Mouse (Mus musculus) testis, adult 2 months (tissue): ENCODE data around the gene Kalrn. TPM values are rescaled to one million over a fixed set of nuclear protein-coding genes. Genes with fewer than 3 reads are reported as not detected.

Source experiments
- H3K27ac ChIP-seq: fragments of 200-500 bp; 2 replicates; pipeline ENCODE4 v1.5.1; 2012; ENCODE audit warnings: low read depth, low read length; ENCODE audit not compliant: control insufficient read depth, insufficient read depth
- H3K27me3 ChIP-seq: fragments of 200-500 bp; 2 replicates; pipeline ENCODE4 v1.6.1; 2012; ENCODE audit warnings: mild to moderate bottlenecking, low read length, moderate library complexity; ENCODE audit not compliant: control insufficient read depth, insufficient read depth
- H3K36me3 ChIP-seq: fragments of 200-500 bp; 2 replicates; pipeline ENCODE4 v1.6.1; 2012; ENCODE audit warnings: mild to moderate bottlenecking, low read length; ENCODE audit not compliant: control insufficient read depth, insufficient read depth
- H3K4me1 ChIP-seq: fragments of 200-500 bp; 2 replicates; pipeline ENCODE4 v1.6.1; 2012; ENCODE audit warnings: low read length; ENCODE audit not compliant: control insufficient read depth, insufficient read depth
- H3K4me3 ChIP-seq: fragments of 200-500 bp; 2 replicates; pipeline ENCODE4 v1.5.1; 2012; ENCODE audit warnings: low read depth, mild to moderate bottlenecking, low read length, moderate library complexity, mixed read lengths; ENCODE audit not compliant: control insufficient read depth
- CTCF ChIP-seq: fragments of 200-500 bp; IDR thresholded peaks from 2 replicates; pipeline ENCODE4 v1.5.1; 2012; ENCODE audit warnings: low read depth, mild to moderate bottlenecking, inconsistent platforms, low read length, moderate library complexity; ENCODE audit not compliant: control insufficient read depth, insufficient read depth, insufficient replicate concordance
- POLR2A ChIP-seq: fragments of 200-500 bp; IDR thresholded peaks from 2 replicates; pipeline ENCODE4 v1.6.1; 2012; ENCODE audit warnings: low read depth, mild to moderate bottlenecking, inconsistent platforms, low read length, moderate library complexity; ENCODE audit not compliant: control insufficient read depth
- polyA plus RNA-seq: library from polyadenylated mRNA; depleted of rRNA; stranded (reverse); fragments of >200 nt; gene quantifications from 2 replicates; pipeline ENCODE4 v1.2.3, GENCODE M21; 2012

The Kalrn gene
- polyA plus RNA-seq, 1 experiment, result 5.7 TPM

DNA sequence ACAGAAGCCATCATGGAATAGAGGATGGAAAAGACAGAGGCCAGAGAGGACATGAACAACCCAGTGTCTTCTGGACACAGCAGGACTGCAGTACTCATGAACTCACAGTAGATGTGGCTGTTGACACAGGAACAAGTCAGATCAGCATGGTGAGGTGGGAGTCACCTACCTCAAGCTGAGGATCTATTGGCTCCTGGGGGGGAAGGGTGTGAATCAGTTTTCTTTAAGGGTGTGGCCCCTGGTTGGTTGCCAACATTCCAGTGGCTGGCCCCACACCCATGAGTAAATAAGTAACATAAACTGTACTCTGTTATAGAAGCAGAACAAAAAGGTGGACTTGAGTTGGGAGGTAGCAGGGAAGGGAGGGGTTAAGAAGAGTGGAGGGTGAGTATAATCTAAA, 298.7 kb downstream of the Kalrn start:
- H3K4me3 ChIP-seq, result no peak overlapping the region
- H3K4me1 ChIP-seq, result no peaks in the 10 kb centered on the region
- H3K36me3 ChIP-seq, result no peaks in the 10 kb centered on the region
- H3K27me3 ChIP-seq, result no peaks in the 10 kb centered on the region
- no peak overlapping the region for H3K27ac ChIP-seq
- TF ChIP-seq POLR2A, result no peak
- no peak for TF ChIP-seq CTCF

DNA sequence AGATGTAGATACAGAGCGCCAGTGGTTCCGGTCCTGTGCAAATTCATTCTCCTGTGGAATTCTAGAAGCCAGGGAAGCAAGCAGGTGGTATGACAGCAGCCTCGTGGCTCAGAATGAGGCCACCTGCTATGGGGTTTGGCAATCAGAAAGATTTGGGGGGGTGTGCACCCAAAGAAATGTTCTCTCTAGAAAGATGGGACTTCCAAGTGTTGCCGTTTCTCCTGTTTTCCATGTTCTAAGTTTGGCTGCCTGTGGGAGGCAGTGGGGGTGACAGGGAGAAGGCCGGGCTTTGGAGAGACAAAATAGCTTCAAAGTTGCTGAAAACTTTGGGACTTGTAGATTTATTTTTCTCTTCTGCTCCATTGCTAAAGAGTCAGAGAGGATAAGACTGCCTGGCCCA, 301.9 kb downstream of the Kalrn start:
- no peaks in the 10 kb centered on the region for H3K27me3 ChIP-seq
- no peak overlapping the region for H3K27ac ChIP-seq
- H3K4me1 ChIP-seq, result no peaks in the 10 kb centered on the region
- H3K36me3 ChIP-seq, result no peaks in the 10 kb centered on the region
- H3K4me3 ChIP-seq, result no peak overlapping the region
- TF ChIP-seq CTCF, result no peak
- no peak for TF ChIP-seq POLR2A

DNA sequence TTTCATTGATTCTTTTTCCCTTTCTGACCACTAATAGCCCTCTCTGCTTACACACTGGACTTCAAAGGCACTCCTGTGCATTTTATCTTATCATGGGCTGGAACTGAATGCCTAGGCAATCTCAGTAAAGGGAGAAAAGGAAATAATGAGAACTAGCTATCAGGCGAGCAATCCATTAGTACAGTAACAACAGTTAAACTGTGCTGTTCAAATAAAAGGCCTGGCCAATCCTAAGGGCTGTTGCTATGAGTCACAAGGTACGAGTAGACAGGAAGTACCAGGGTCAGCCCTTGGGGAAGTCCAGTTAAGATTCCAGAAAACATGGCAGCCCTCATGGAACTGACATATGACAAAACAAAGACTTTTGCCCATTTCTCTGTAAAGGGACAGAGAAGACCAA, 302.7 kb downstream of the Kalrn start:
- Histone ChIP-seq H3K36me3 (no peaks in the 10 kb centered on the region), H3K27ac (no peak overlapping the region), H3K4me1 (no peaks in the 10 kb centered on the region), H3K27me3 (no peaks in the 10 kb centered on the region), H3K4me3 (no peak overlapping the region)
- no peak for TF ChIP-seq CTCF
- no peak for TF ChIP-seq POLR2A

DNA sequence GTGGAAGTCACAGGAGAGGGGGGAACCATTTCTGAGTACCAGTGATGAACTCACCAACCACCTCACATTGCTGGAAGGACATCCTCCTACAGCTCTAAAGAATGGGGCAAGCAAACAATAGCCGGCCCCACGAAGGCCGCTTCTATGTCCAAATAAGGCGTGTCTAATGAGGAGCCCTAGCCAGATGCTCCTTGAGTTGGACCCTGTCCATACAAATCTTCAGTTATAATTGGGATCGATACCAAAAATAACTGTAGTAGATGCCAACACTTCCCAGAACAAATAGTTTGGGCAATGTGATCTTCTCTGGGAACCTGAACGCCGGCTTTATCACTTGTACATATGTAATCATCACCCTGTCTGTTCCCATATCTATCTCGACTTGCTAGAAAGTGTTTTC, 303.7 kb downstream of the Kalrn start:
- no peaks in the 10 kb centered on the region for H3K4me1 ChIP-seq

DNA sequence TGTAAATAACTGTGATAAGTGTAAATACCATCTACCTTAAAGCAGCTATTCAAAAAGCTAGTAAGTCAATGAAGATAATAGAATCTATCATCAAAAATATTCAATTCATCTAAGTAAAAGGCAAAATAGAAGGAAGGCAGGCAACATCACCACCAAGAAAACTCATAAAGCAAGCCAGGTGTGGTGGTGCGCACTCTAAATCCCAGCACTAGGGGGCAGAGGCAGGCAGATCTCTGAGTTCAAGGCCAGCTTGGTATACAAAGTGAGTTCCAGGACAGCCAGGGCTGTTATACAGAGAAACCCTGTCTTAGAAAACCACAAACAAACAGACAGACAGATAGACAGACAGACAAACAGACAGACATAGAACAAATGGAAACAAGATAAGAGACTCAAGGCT, 305.6 kb downstream of the Kalrn start:
- H3K27ac ChIP-seq, result no peak overlapping the region
- no peaks in the 10 kb centered on the region for H3K36me3 ChIP-seq
- H3K27me3 ChIP-seq, result no peaks in the 10 kb centered on the region
- TF ChIP-seq CTCF (no peak), POLR2A (no peak)
- no peaks in the 10 kb centered on the region for H3K4me1 ChIP-seq
- no peak overlapping the region for H3K4me3 ChIP-seq

More for the DNA sequence above, 303.7 kb downstream of the Kalrn start:
- H3K27me3 ChIP-seq, result no peaks in the 10 kb centered on the region
- no peak overlapping the region for H3K27ac ChIP-seq
- H3K4me3 ChIP-seq, result no peak overlapping the region
- H3K36me3 ChIP-seq, result no peaks in the 10 kb centered on the region
- TF ChIP-seq CTCF (no peak), POLR2A (no peak)

DNA sequence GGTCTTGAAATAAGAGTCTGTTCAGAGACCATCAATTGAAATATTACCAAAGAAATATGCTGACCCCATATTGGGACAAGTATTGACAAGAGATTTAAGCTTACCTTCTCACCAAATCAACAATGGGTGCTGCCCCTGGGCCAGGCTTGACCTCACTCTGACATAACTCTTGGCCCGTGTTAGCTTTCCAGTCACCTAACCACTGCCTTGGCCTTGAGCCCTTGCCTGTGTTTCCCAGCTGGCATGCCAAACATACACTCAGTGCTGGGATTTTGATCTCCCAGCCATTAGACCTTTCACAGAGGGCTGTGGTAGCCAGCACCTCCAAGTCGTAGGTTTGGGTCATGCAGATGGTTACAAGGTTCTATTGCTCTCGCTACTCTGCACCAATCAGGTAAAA, 308.7 kb downstream of the Kalrn start:
- no peak overlapping the region for H3K27ac ChIP-seq
- no peaks in the 10 kb centered on the region for H3K4me1 ChIP-seq
- no peak overlapping the region for H3K4me3 ChIP-seq
- H3K36me3 ChIP-seq, result no peaks in the 10 kb centered on the region
- TF ChIP-seq POLR2A (no peak), CTCF (no peak)
- H3K27me3 ChIP-seq, result no peaks in the 10 kb centered on the region

DNA sequence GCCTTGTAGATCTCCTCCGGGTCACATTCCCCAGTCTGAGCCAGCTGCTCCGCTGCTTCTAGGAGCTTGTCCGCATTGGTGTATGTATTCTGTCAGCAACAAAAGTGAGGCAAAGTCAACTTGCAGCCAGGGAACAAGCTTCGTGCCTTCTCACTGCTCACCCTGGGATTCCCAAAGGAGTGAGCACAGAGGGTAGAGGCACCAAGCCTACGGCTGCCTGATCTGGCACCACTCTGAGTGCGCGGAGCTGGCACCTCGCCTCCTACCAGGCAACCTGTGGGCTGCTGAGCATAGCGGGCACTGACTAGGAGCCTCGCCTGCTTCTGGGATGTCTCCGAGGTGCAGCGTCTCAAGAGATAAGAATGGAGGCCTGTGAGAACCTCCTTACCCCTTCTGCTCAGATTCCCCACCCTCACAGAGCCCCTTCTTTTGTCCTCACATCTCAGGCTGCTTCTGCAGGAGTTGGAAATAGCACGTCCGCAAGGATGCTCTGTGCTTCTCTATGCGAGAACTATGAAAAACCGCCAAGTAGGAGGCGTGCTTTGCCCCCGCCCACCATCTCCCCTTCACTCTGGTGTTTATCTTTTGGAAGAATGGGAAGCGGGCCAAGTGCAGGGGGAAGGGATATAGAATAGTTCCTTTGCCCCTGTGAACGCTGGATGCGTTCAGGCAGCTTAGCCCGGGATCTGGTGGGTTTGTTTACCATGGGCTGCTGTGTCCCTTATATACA, 310.4 kb downstream of the Kalrn start:
- TF ChIP-seq POLR2A, result no peak
- TF ChIP-seq CTCF, result no peak
- Histone ChIP-seq H3K27ac (no peak overlapping the region), H3K4me3 (no peak overlapping the region)

More for the DNA sequence above, 310.4 kb downstream of the Kalrn start:
- Histone ChIP-seq H3K36me3 (no peaks in the 10 kb centered on the region), H3K27me3 (no peaks in the 10 kb centered on the region), H3K4me1 (no peaks in the 10 kb centered on the region)
